Mouse (Mus musculus): ENCODE measurements around the gene Map3k5. TPM values are rescaled to one million over a fixed set of nuclear protein-coding genes. Genes with fewer than 3 reads are reported as not detected.

The Map3k5 gene
- 2.4 and 3.1 TPM in 2 replicates for polyA plus RNA-seq (2015; fragmentation: Nextera tagmentation; extraction: Ambion mirVana)

DNA sequence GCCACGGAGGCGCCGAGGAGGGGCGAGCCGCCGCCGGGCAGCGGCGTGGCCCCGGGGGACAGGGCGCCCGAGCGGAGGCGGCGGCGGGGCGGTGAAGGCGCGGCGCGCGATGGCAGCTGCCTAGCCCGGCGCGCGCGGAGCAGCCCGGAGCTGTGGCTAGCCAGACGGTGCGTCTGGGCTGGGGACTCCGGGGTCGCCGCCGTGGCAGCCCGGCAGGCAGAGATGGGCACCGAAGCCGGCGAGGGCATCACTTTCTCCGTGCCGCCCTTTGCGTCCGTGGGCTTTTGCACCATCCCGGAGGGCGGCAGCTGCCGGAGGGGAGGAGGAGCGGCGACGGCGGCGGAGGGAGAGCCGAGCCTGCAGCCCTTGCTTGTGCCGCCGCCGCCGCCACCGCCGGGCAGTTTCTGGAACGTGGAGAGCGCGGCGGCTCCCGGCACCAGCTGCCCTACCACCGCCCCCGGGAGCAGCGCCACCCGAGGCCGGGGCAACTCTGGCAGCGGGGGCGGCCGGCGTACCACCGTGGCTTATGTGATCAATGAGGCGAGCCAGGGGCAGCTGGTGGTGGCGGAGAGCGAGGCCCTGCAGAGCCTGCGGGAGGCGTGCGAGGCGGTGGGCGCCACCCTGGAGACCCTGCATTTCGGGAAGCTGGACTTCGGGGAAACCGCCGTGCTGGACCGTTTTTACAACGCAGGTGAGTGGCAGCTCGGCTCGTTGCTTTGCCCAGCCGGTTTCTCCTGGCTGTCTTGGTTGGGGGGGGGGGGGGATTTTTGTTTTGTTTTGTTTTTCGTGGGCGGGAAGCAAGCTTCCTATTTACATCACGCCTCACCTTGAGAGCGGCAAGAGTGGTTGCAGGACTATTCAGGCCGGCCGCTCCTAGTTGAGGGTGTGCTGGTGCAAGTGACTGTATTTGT, at the start of gene Map3k5:
TSS of gene Map3k5 (plus strand) at position 89 of the 911 bp plus-strand sequence.

DNA sequence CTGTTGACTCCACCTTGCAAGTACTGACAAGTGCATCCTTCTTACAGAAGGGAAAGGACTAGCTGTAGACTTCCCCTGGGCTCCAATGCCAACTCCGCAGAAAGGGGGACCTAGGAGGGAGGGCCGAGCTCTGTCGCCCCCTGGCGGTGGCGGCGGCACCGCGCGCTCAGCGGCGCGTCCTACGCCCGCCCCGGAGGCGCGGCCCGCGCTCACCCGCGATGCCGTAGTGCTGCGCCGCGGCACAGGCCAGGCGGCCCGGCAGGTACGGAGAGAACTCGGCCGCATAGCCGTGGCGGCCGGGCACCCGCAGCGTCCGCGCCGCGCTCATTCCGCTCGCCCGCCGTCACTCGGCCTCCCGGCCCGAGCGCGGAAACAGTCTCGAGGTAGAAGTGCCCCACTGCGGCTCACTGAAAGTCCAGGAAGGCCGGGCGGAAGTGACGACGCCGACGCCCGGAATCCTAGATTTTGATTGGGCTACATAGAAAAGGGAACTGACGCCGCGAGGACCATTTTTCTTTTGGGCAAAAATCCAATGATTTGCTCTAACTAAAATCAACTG, 26.9 kb upstream of the Map3k5 start, which contains the start of gene Pex7:
TSS of gene Pex7 (minus strand) at position 444 of the 559 bp plus-strand sequence.

DNA sequence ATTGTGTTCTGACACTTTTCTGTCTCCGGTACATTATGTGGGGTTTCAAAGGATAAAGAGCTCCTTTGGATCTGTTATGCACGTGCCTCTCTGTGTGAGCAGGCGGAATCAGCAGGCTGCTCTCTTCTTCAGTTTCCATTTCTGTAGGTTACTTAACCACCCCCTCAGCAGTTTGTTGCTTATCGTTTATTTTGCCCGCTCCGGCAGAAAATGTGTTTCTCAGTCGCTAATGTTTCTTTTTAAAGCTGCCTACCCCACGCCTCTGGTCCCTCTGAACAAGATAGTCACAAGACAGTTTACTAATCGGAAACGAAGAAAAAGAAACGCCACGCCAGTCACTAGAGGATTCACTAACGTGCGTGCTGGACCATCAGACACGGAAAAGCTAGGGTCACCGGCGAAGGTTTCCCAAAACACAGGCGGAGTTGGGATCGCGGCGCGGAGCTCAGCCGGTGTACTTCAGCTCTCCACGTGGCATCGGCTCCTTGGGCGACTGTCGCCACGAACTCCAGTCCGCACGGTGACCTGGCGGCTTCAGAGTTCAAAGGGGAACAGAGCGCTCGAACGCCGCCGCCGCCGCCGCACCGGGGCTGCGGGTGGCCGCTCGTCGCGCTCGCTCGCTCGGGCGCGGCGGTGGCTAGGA, 214.0 kb downstream of the Map3k5 start, which contains the start of gene Map7:
TSS of gene Map7 (plus strand) at position 342 of the 643 bp plus-strand sequence.

Other genes with a start within 250 kb of the Map3k5 start
- gene Il20ra, start 221.9 kb upstream of the Map3k5 start, polyA plus RNA-seq (2015; fragmentation: Nextera tagmentation; extraction: Ambion mirVana) = 0.33 and 0.47 TPM in 2 replicates
- 3.0 and 3.8 TPM in 2 replicates for gene Slc35d3, start 83.0 kb upstream of the Map3k5 start, polyA plus RNA-seq (2015; fragmentation: Nextera tagmentation; extraction: Ambion mirVana)
- gene Pex7, start 26.8 kb upstream of the Map3k5 start, polyA plus RNA-seq (2015; fragmentation: Nextera tagmentation; extraction: Ambion mirVana) = 29.1 and 30.0 TPM in 2 replicates
- 4.2 and 4.8 TPM in 2 replicates for gene Map7, start 214.0 kb downstream of the Map3k5 start, polyA plus RNA-seq (2015; fragmentation: Nextera tagmentation; extraction: Ambion mirVana)

All from spleen, postnatal 0 days (tissue).